ENCODE assay signal across 18 mouse cellular contexts in genomic region chr7:51973091-51973490, GRCm38 (mm10). TPM values are rescaled to one million over a fixed set of nuclear protein-coding genes. Genes with fewer than 3 reads are reported as not detected.
A peak's percentile ranks its signal among the peaks of the same experiment; 100 is the strongest.
DNase-seq lines count a peak whose midpoint lies in the region; ATAC-seq lines count a peak whose summit lies in the region.
"Had no signal": no experiment of that assay in that cellular context is flagged by ENCODE, and none has a peak within 500 bp of the region (broad histone marks: within the 10 kb centered on the region; RNA-seq: fewer than 3 reads in every experiment).

No protein-coding gene starts in this region.

- H3K4me1 ChIP-seq in hindbrain, embryonic 14.5 days (replicated peaks; ENCODE audit: control insufficient read depth, insufficient read depth, low read length), result no peaks in the 10 kb centered on the region
- H3K4me1 ChIP-seq in hindbrain, embryonic 10.5 days (replicated peaks), result no peaks in the 10 kb centered on the region
- no peaks in the 10 kb centered on the region for H3K4me1 ChIP-seq in neural tube, embryonic 11.5 days (ENCODE audit: control insufficient read depth, insufficient read depth, low read length)

- 0 out of 2 replicates have a peak overlapping the region, but pooled peaks have one; percentile 10 for H3K9ac ChIP-seq in hindbrain, embryonic 14.5 days
- H3K9ac ChIP-seq in neural tube, embryonic 11.5 days (ENCODE audit: low read length), result no peak overlapping the region
- H3K9ac ChIP-seq: embryonic facial prominence, embryonic 13.5 days; limb, embryonic 15.5 days had no signal

- peak; percentile 23 to 31 for DNase-seq in cerebellum, postnatal 10 days
- no peak for DNase-seq in cerebellum, adult 11-12 months
- DNase-seq in hindbrain, embryonic 14.5 days (ENCODE audit: low spot score), result no peak
- no peak for DNase-seq in hindbrain, embryonic 10.5 days (ENCODE audit: low spot score)
- DNase-seq in neural tube, embryonic 11.5 days (ENCODE audit: low spot score), result no peak
- no peak for DNase-seq in neural tube, embryonic 10.5 days (ENCODE audit: extremely low spot score, low spot score)
- DNase-seq in spleen, postnatal 10 days (ENCODE audit: low spot score in 2 of 2), result no peak
- DNase-seq in kidney, postnatal 10 days, result no peak
- DNase-seq: thymus, adult 18-20 months had no signal

- no peak; the same call in 1 of the 2 replicates for ATAC-seq in hindbrain, embryonic 14.5 days (ENCODE audit: low FRiP score)
- peak; percentile 31; the same call in 1 of the 2 replicates for ATAC-seq in neural tube, embryonic 11.5 days (ENCODE audit: insufficient read depth, low FRiP score, low TSS enrichment)

- no peaks in the 10 kb centered on the region for H3K36me3 ChIP-seq in hindbrain, embryonic 14.5 days (replicated peaks; ENCODE audit: control insufficient read depth, insufficient read depth)
- H3K36me3 ChIP-seq in hindbrain, embryonic 10.5 days, result no peaks in the 10 kb centered on the region
- no peaks in the 10 kb centered on the region for H3K36me3 ChIP-seq in neural tube, embryonic 11.5 days (ENCODE audit: control insufficient read depth, insufficient read depth, low read length)
- H3K36me3 ChIP-seq: embryonic facial prominence, embryonic 13.5 days; limb, embryonic 15.5 days had no signal

- H3K27ac ChIP-seq in hindbrain, embryonic 14.5 days, result no peak overlapping the region
- no peak overlapping the region for H3K27ac ChIP-seq in hindbrain, embryonic 10.5 days
- H3K27ac ChIP-seq in neural tube, embryonic 11.5 days (ENCODE audit: low read depth, low read length), result no peak overlapping the region
- H3K27ac ChIP-seq: embryonic facial prominence, embryonic 13.5 days; gastrocnemius, adult 2 months; limb, embryonic 15.5 days had no signal

- H3K27me3 ChIP-seq in hindbrain, embryonic 14.5 days (ENCODE audit: control insufficient read depth, insufficient read depth, low read length), result no peaks in the 10 kb centered on the region
- H3K27me3 ChIP-seq in hindbrain, embryonic 10.5 days (ENCODE audit: insufficient read depth, poor library complexity, severe bottlenecking), result no peaks in the 10 kb centered on the region
- H3K27me3 ChIP-seq in neural tube, embryonic 11.5 days (ENCODE audit: control insufficient read depth, insufficient read depth, low read length), result no peaks in the 10 kb centered on the region
- H3K27me3 ChIP-seq: limb, embryonic 15.5 days had no signal

- no peak overlapping the region for H3K4me3 ChIP-seq in hindbrain, embryonic 14.5 days (replicated peaks; ENCODE audit: low read length)
- no peak overlapping the region for H3K4me3 ChIP-seq in hindbrain, embryonic 10.5 days
- H3K4me3 ChIP-seq in neural tube, embryonic 11.5 days (ENCODE audit: low read depth, low read length), result no peak overlapping the region
- H3K4me3 ChIP-seq: embryonic facial prominence, embryonic 13.5 days; gastrocnemius, adult 2 months; limb, embryonic 15.5 days had no signal

- WGBS in hindbrain, embryonic 14.5 days, result 65% methylated on average over 5 of the region's 5 CpGs
- WGBS in hindbrain, embryonic 10.5 days, result 67% methylated on average over 5 of the region's 5 CpGs
- WGBS in neural tube, embryonic 11.5 days, result 64% methylated on average over 5 of the region's 5 CpGs

- no peaks in the 10 kb centered on the region for H3K9me3 ChIP-seq in hindbrain, embryonic 14.5 days (ENCODE audit: control insufficient read depth, low read length)
- no peaks in the 10 kb centered on the region for H3K9me3 ChIP-seq in hindbrain, embryonic 10.5 days
- H3K9me3 ChIP-seq in neural tube, embryonic 11.5 days (ENCODE audit: control insufficient read depth, low read length), result no peaks in the 10 kb centered on the region
- H3K9me3 ChIP-seq: embryonic facial prominence, embryonic 13.5 days; limb, embryonic 15.5 days had no signal

- H3K4me2 ChIP-seq in hindbrain, embryonic 14.5 days (replicated peaks), result no peak overlapping the region
- H3K4me2 ChIP-seq in neural tube, embryonic 11.5 days (ENCODE audit: low read depth), result no peak overlapping the region
- H3K4me2 ChIP-seq: embryonic facial prominence, embryonic 13.5 days; limb, embryonic 15.5 days; midbrain, embryonic 11.5 days had no signal

RNA-seq across cellular contexts. Expression of gene Svip, which starts 32.7 kb away (rescaled TPM):
- polyA plus RNA-seq in hindbrain, embryonic 14.5 days (2014; fragmentation: Nextera tagmentation; extraction: Ambion mirVana), result 23.2 and 26.0 TPM in 2 replicates
- polyA plus RNA-seq in hindbrain, embryonic 10.5 days (2016; fragmentation: Nextera tagmentation; extraction: Ambion mirVana), result 12.0 and 12.3 TPM in 2 replicates
- polyA plus RNA-seq in neural tube, embryonic 11.5 days (2014; fragmentation: Nextera tagmentation; extraction: Ambion mirVana), result 19.1 and 19.9 TPM in 2 replicates

RNA-seq across cellular contexts. Expression of gene 1700015G11Rik, which starts 42.4 kb away (rescaled TPM):
- not detected in 2 replicates for polyA plus RNA-seq in hindbrain, embryonic 14.5 days (2014; fragmentation: Nextera tagmentation; extraction: Ambion mirVana)
- not detected in 2 replicates for polyA plus RNA-seq in hindbrain, embryonic 10.5 days (2016; fragmentation: Nextera tagmentation; extraction: Ambion mirVana)
- polyA plus RNA-seq in neural tube, embryonic 11.5 days (2014; fragmentation: Nextera tagmentation; extraction: Ambion mirVana), result not detected in 2 replicates
- polyA plus RNA-seq: brain, embryonic 14.5 days; embryonic facial prominence, embryonic 13.5 days; heart, embryonic 14.5 days; intestine, postnatal 0 days; limb, embryonic 15.5 days; lung, adult 2 months; midbrain, embryonic 11.5 days; urinary bladder, adult 2 months had no signal

Comparison
In these comparisons a context has a peak if more than half of its experiments do, and no peak if none do; other contexts are left out.
1. DNase-seq: peak in cerebellum, postnatal 10 days (2 of 2); none in cerebellum, adult 11-12 months (single experiment), hindbrain, embryonic 14.5 days (single experiment), hindbrain, embryonic 10.5 days (single experiment), neural tube, embryonic 11.5 days (single experiment), neural tube, embryonic 10.5 days (single experiment), spleen, postnatal 10 days (0 of 2) and kidney, postnatal 10 days (single experiment).